Mouse (Mus musculus): ENCODE results near the gene Hoxd8. TPM values are rescaled to one million over a fixed set of nuclear protein-coding genes. Genes with fewer than 3 reads are reported as not detected.
A peak's percentile ranks its signal among the peaks of the same experiment; 100 is the strongest.

The Hoxd8 gene
- total and polyA plus RNA-seq, 2 experiments from 2014 or later, result 0.10 to 0.22 TPM

DNA sequence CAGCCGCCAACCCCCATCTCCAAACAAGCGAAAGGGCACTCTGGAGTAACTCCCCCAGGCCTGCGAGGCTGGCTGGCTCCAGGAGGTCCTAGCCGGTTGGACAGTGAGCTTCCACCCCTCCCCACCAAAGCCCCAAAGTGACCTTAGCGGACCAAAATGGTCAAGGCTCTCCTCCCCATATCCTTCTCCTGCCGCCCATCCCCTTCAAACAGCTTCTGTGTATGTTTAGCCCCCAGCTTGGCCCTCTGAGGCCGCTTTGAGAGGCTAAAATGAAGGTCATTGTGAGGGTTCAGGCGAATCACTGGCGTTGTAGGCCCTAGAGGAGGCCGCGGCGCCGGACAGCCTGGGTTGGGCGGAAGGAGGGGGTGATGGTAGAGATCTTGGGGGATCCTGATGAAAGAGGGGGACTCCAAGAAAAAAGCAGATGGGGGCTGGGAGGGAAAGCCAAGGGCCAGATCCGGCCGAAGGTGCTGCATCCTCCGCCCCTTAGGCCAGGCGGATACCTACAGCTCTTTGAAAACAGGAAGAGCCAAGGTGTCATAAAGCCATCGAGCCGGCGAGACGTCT is 3.8 kb upstream of the Hoxd8 start:
- 3% methylated on average over 22 of the region's 22 CpGs for whole genome bisulfite sequencing
- Histone ChIP-seq H3K36me3 (ENCODE audit: insufficient read depth) (no peaks in the 10 kb centered on the region), H3K9me3 (ENCODE audit: low read length) (no peaks in the 10 kb centered on the region), H3K4me3 (ENCODE audit: low read depth, low read length) (no peak overlapping the region), H3K27ac (ENCODE audit: low read depth, low read length) (no peak overlapping the region), H3K9ac (no peak overlapping the region), H3K4me2 (ENCODE audit: low read depth) (no peak overlapping the region), H3K4me1 (ENCODE audit: insufficient read depth) (no peaks in the 10 kb centered on the region), H3K27me3 (ENCODE audit: insufficient read depth, low read length) (peaks cover 80% of the 10 kb centered on the region)
- DNase-seq (no peak), ATAC-seq (no peak)
- TF ChIP-seq CTCF (IDR thresholded peaks at IDR 0.05; ENCODE audit: low read depth), result no peak

DNA sequence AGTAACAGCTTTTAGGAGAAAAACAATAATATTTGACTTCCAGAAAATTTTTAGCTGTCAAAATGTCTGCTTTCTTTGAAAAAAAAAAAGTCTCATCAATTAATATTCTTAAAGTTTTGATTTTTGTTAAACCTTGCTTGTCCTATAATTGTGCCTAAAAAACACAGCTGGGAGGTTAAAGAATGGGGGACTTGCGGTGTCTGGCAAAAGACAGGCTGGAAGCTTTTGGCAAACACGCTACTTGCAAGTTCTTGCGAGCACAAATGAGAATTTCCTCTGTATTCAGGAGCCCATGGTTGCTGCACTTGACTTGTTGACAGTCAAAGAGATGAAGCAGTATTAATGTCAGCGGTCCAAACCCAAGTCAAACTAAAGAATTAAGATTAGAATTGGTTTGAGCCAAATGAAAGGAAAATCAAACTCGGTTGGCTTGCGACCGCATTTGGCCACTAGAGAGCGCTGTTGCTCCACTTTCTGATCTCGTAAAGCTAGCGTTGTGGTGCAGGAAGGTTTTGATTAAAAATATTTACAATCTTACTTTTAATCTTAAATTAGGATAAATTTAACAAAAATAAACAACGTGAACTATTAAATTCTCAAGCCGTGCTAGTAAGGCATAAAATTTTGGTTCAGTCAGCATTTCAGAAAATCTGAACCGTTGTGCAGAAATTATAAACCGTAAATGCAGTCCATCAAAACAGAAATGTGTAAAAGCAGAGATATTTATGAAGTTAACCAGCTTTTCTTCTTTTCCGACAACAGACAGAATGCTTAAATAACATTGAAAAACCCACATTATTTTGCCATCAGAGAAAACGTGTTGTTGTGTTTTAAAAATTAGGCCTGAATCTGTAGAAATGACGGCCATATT is 2.2 kb upstream of the Hoxd8 start:
- H3K27me3 ChIP-seq (ENCODE audit: insufficient read depth, low read length), result peaks cover 78% of the 10 kb centered on the region
- H3K4me3 ChIP-seq (ENCODE audit: low read depth, low read length), result no peak overlapping the region
- peak; percentile 58; the same call in 1 of the 2 replicates for ATAC-seq
- TF ChIP-seq CTCF (IDR thresholded peaks at IDR 0.05; ENCODE audit: low read depth), result peak; percentile 91
- DNase-seq, result peak; percentile 94
- no peaks in the 10 kb centered on the region for H3K9me3 ChIP-seq (ENCODE audit: low read length)
- no peak overlapping the region for H3K27ac ChIP-seq (ENCODE audit: low read depth, low read length)
- H3K9ac ChIP-seq, result no peak overlapping the region
- H3K4me1 ChIP-seq (ENCODE audit: insufficient read depth), result no peaks in the 10 kb centered on the region
- 10% methylated on average over 17 of the region's 17 CpGs for WGBS
- H3K36me3 ChIP-seq (ENCODE audit: insufficient read depth), result no peaks in the 10 kb centered on the region
- no peak overlapping the region for H3K4me2 ChIP-seq (ENCODE audit: low read depth)

GRCm38 (mm10) chr2:74702820-74703219 is 1.6 kb upstream of the Hoxd8 start:
- no peaks in the 10 kb centered on the region for H3K4me1 ChIP-seq (ENCODE audit: insufficient read depth)
- H3K27ac ChIP-seq (ENCODE audit: low read depth, low read length), result no peak overlapping the region
- H3K27me3 ChIP-seq (ENCODE audit: insufficient read depth, low read length), result peaks cover 78% of the 10 kb centered on the region
- DNase-seq, result no peak
- no peak overlapping the region for H3K9ac ChIP-seq
- WGBS, result 14% methylated on average over 6 of the region's 6 CpGs
- H3K4me2 ChIP-seq (ENCODE audit: low read depth), result no peak overlapping the region
- no peak overlapping the region for H3K4me3 ChIP-seq (ENCODE audit: low read depth, low read length)
- no peaks in the 10 kb centered on the region for H3K9me3 ChIP-seq (ENCODE audit: low read length)
- no peaks in the 10 kb centered on the region for H3K36me3 ChIP-seq (ENCODE audit: insufficient read depth)
- TF ChIP-seq CTCF (IDR thresholded peaks at IDR 0.05; ENCODE audit: low read depth), result no peak
- no peak for ATAC-seq

GRCm38 (mm10) chr2:74703317-74703716 is 1.1 kb upstream of the Hoxd8 start:
- DNase-seq (no peak), ATAC-seq (no peak)
- Histone ChIP-seq H3K9me3 (ENCODE audit: low read length) (no peaks in the 10 kb centered on the region), H3K36me3 (ENCODE audit: insufficient read depth) (no peaks in the 10 kb centered on the region), H3K4me2 (ENCODE audit: low read depth) (no peak overlapping the region), H3K27ac (ENCODE audit: low read depth, low read length) (no peak overlapping the region), H3K9ac (no peak overlapping the region), H3K4me3 (ENCODE audit: low read depth, low read length) (no peak overlapping the region), H3K27me3 (ENCODE audit: insufficient read depth, low read length) (peaks cover 82% of the 10 kb centered on the region), H3K4me1 (ENCODE audit: insufficient read depth) (no peaks in the 10 kb centered on the region)
- no peak for TF ChIP-seq CTCF (IDR thresholded peaks at IDR 0.05; ENCODE audit: low read depth)
- WGBS, result 3% methylated on average over 10 of the region's 10 CpGs

- H3K9me3 ChIP-seq (ENCODE audit: low read length), result no peaks in the 10 kb centered on the region
- no peak for TF ChIP-seq CTCF (IDR thresholded peaks at IDR 0.05; ENCODE audit: low read depth)
- DNase-seq, result no peak
Observed at GRCm38 (mm10) chr2:74703720-74704392, 559 bp upstream of the Hoxd8 start.

GRCm38 (mm10) chr2:74704999-74705466 is 618 bp downstream of the Hoxd8 start:
- Histone ChIP-seq H3K9me3 (ENCODE audit: low read length) (no peaks in the 10 kb centered on the region), H3K4me2 (ENCODE audit: low read depth) (peak overlapping the region; percentile 45), H3K27ac (ENCODE audit: low read depth, low read length) (no peak overlapping the region), H3K9ac (no peak overlapping the region), H3K4me1 (ENCODE audit: insufficient read depth) (no peaks in the 10 kb centered on the region), H3K27me3 (ENCODE audit: insufficient read depth, low read length) (peaks cover 85% of the 10 kb centered on the region), H3K4me3 (ENCODE audit: low read depth, low read length) (peak overlapping the region; percentile 26), H3K36me3 (ENCODE audit: insufficient read depth) (no peaks in the 10 kb centered on the region)
- ATAC-seq (no peak), DNase-seq (no peak)
- WGBS, result under 1% methylated on average over 48 of the region's 66 CpGs
- no peak for TF ChIP-seq CTCF (IDR thresholded peaks at IDR 0.05; ENCODE audit: low read depth)

More at GRCm38 (mm10) chr2:74703720-74704392, 559 bp upstream of the Hoxd8 start:
- no peak overlapping the region for H3K27ac ChIP-seq (ENCODE audit: low read depth, low read length)
- WGBS, result 1% methylated on average over 26 of the region's 26 CpGs
- H3K9ac ChIP-seq, result no peak overlapping the region
- peaks cover 85% of the 10 kb centered on the region for H3K27me3 ChIP-seq (ENCODE audit: insufficient read depth, low read length)
- ATAC-seq, result no peak
- no peak overlapping the region for H3K4me3 ChIP-seq (ENCODE audit: low read depth, low read length)
- no peaks in the 10 kb centered on the region for H3K4me1 ChIP-seq (ENCODE audit: insufficient read depth)
- no peaks in the 10 kb centered on the region for H3K36me3 ChIP-seq (ENCODE audit: insufficient read depth)
- H3K4me2 ChIP-seq (ENCODE audit: low read depth), result no peak overlapping the region
